Mouse (Mus musculus) liver (tissue): ENCODE data around the gene Klhl22.

Experiments used
- DNase-seq: peaks from one replicate; pipeline ENCODE4 v3.0.0-alpha.2; 2020; ENCODE audit warnings: mixed read lengths

Klhl22 gene

DNA sequence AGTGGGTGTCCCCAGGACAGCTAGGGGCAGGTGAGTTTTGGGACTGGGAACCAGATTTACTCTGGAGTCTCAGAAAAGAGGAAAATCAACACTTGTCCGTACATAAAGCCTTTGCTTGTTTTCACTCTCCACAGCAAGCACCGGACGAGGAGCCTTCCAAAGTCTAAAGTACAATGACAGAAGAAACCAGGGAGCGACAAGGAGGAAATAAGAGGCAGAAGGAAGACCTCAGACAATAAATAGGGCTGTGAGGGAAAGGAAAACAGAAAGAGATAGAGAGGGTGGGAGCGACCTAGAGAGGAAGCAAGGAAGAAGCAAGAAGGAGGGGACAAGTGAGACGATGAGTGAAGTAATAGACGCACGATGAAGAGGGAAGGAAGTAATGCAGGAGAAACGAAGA, 516 bp upstream of the Klhl22 start:
- no peak for DNase-seq

DNA sequence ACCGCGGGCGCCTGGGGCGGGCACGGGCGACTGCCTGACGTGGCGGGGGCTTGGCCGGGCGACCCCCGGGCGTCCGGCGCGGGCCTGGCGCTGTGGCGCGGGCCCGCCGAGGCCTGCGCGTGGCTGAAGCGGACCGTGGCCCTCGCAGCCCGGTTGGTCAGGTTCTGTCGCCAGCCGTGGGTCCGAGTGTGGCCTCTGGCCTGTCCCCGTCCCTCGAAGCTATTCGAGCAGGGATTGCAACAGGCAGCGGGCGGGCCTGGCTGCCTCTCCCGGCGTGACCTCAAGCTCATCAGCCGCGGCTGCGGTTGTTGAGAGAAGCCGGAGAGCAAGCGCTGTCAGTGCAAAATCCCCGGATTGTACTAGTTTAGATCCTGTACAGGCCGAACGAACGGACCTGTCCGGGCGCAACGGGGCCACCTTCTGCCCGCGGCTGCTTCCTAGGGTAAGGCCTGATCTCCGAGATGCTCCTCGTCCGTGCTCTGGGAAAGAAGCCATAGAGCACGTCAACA, 449 bp downstream of the Klhl22 start:
- peak; percentile 53 for DNase-seq

DNA sequence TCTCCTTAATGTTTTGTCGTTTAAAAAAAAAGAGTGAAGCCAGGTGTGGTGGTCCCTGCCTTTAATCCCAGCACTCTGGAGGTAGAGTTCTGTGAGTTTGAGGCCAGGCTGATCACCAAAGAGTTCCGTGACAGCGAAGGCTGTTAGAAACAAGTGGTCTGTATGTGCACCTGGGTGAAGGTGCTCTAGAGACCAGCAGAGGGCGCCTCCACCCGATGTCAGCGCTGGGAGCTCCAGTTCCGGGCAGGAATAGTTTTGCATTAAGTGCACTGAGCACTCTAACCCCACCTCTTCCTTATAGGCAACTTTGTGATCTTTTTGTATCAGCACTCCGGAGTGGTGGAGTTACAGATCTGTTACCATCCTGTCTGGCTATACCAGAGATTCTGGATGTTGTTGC, 1.2 kb downstream of the Klhl22 start:
- peak; percentile 82 for DNase-seq

- DNase-seq = peak; percentile 43
These were observed 1.7 kb downstream of the Klhl22 start for GRCm38 (mm10) chr16:17761074-17761473.

- peak; percentile 31 for DNase-seq
These were observed 4.7 kb downstream of the Klhl22 start for GRCm38 (mm10) chr16:17764108-17764511.

GRCm38 (mm10) chr16:17768834-17769233, 9.4 kb downstream of the Klhl22 start:
- peak; percentile 71 for DNase-seq

GRCm38 (mm10) chr16:17771117-17771865, 11.9 kb downstream of the Klhl22 start:
- DNase-seq = no peak

DNA sequence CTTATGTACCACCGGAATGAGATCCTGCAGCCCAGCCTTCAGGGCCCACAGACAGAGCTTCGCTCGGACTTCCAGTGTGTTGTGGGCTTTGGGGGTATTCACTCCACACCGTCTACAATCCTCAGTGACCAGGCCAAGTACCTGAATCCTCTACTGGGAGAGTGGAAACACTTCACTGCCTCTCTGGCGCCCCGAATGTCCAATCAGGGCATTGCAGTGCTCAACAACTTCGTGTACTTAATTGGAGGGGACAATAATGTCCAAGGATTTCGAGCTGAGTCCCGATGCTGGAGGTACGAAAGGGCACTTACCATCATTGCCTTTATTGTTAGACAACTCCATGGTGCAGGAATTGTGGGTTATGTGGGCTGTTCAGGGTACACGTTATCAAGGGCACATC, 17.4 kb downstream of the Klhl22 start:
- peak; percentile 47 for DNase-seq

GRCm38 (mm10) chr16:17778223-17778622, 18.8 kb downstream of the Klhl22 start:
- DNase-seq = no peak

- no peak for DNase-seq
These were observed 20.3 kb downstream of the Klhl22 start for GRCm38 (mm10) chr16:17779692-17780091.

GRCm38 (mm10) chr16:17785337-17785736, 25.9 kb downstream of the Klhl22 start:
- DNase-seq = no peak

GRCm38 (mm10) chr16:17792728-17793127, 33.3 kb downstream of the Klhl22 start:
- DNase-seq = no peak

DNA sequence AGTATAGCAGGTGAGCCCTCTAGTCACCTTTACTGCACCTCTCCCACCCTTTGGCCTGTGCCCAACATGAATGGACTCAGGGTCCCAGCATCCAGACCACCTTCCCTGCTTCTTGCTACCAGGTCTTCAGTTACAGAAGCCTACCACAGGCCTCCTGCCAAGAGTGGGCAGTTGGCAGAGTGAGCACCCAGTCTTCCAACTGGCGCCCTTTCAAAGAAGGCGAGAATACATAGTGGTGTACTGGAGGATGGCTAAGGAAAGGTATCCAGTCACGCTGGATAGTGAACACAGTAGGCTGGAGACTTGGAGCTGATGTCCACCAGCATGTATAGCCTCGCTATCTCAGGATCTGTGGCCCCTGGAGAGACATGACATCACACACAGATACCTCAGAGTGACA, 34.6 kb downstream of the Klhl22 start:
- no peak for DNase-seq

DNA sequence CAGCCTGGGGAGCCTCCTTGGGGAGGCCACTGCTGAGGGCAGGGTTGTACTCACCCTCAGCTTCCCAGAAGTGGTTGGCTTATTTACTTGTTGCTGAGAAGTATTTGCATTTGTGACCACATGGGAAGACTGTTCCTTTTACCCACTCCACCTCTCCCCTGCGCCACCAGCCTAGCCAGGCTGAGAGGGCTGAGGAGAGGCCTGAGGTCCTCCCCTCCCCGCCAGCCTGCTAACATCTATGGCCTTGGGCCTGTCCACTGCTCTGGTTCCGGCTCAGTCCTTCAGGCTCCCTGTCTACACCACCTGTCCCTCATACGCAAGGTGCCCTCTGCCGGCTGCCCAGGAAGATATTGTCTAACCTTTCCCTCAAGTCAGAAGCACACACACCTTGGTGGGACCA, 36.2 kb downstream of the Klhl22 start:
- no peak for DNase-seq

- DNase-seq = no peak
These were observed 37.1 kb downstream of the Klhl22 start for GRCm38 (mm10) chr16:17796519-17796918.

GRCm38 (mm10) chr16:17796971-17797811, 37.8 kb downstream of the Klhl22 start, which contains the start of gene Scarf2:
TSS of gene Scarf2 (plus strand) at chr16:17797282.
- peak; percentile 52 for DNase-seq

DNA sequence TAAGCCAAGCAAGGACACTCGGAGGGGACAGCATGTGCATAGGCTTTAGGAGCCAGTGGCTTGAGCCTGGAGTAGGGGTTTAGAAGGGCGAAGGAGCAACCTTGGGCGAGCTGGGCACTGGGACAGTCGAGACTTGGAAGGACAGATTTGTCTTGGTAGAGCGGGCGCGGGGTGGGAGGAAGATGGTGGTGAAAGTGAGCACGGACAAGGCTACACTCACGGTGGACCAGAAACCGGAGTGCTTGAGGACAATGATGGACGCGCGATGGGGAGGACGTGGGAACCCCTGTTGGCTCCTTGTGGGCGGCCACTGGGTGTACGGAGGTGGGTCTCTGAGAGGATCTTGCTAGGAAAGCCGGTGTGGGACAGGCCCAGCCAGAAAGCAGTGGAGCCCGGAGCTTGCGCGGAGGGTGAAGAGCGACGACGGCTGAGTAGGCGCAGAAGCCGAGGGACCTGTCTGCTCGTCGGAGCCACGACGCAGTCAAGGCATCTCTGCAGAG, 38.4 kb downstream of the Klhl22 start:
- no peak for DNase-seq

DNA sequence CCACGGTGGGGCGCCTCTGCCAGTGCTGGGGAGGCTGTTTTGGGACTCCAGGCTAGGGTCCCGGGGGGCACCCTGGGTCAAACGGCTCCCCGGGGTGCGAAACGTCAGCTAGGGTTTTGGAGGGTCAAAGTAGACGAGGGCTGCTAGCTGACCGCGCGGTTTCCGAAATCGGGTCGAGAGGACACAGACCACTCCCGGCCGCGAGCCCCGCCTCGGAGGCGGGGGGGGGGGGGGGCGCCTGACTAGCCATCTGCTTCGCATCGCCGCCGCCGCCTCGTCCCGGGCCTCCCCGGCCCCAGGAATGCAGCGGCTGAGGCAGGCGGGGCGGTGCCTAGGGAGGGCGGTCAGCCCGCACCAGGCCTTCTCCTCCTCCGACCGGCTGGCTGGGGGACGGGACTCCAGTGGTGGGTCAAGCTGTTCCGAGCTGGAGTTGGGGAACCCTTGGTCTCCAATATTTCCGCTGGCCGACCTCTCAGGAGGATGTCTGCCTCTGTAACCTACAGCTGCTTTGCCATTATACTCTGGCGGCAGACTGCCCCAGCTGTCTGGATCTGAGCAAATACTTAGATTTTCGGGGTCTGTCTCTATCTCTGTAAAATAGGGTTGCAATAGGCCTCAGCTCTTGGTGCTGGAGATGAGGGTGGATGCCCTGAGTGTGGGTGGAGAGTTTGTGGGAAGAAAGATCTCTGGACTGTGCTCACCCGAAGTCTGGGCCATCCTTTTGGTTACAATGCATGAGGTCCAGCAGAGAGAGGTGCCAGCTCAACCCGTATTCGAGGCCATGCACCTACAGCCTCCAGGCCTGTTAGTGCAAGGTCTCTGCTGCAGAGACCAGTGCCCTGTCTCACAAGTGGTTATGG, 39.1 kb downstream of the Klhl22 start:
- DNase-seq = peak; percentile 57

- DNase-seq = no peak
These were observed 40.2 kb downstream of the Klhl22 start for GRCm38 (mm10) chr16:17799584-17799983.

- no peak for DNase-seq
These were observed 42.5 kb downstream of the Klhl22 start for GRCm38 (mm10) chr16:17801777-17802455.

- DNase-seq = no peak
These were observed 43.0 kb downstream of the Klhl22 start for GRCm38 (mm10) chr16:17802456-17802838.
